Mouse (Mus musculus) lung, adult 2 months (tissue): Measurements from ENCODE around the gene Aff4.
"Not testable (repeated sequence)": the region's sequence is repeated elsewhere in the genome, so short reads cannot be mapped to it uniquely, and the experiment has no call there.

Source experiments
- CTCF ChIP-seq: fragments of 200-500 bp; IDR thresholded peaks from 2 replicates; pipeline ENCODE4 v1.5.1; 2011; ENCODE audit warnings: mild to moderate bottlenecking, low read length, control low read depth; ENCODE audit not compliant: insufficient read depth
- POLR2A ChIP-seq: fragments of 200-500 bp; IDR thresholded peaks from 2 replicates; pipeline ENCODE4 v1.6.1; 2011; ENCODE audit warnings: low read depth, mild to moderate bottlenecking, control low read depth, low read length, borderline replicate concordance; ENCODE audit errors: extremely low read depth

- not testable (repeated sequence) for TF ChIP-seq CTCF, POLR2A
These were observed 76.3 kb downstream of the Aff4 start for GRCm38 (mm10) chr11:53426914-53427313.
